Mouse (Mus musculus) common myeloid progenitor, adult 5-6 weeks (primary cell): ENCODE results near the gene Suclg1. TPM values are rescaled to one million over a fixed set of nuclear protein-coding genes. Genes with fewer than 3 reads are reported as not detected.

Source experiments
- ATAC-seq: replicated peaks from 2 replicates; pipeline ENCODE4 v1.8.0; 2016; ENCODE audit warnings: low read depth, mild to moderate bottlenecking, moderate TSS enrichment, inconsistent platforms; ENCODE audit not compliant: poor library complexity, severe bottlenecking
- total RNA-seq: library from RNA; stranded (forward); fragments of 200-1000, 187-1606 nt; gene quantifications from 2 replicates; pipeline ENCODE4 v1.2.3, GENCODE M21; 2017

Gene Suclg1
- total RNA-seq, 1 experiment from 2014 or later: 104 TPM

DNA sequence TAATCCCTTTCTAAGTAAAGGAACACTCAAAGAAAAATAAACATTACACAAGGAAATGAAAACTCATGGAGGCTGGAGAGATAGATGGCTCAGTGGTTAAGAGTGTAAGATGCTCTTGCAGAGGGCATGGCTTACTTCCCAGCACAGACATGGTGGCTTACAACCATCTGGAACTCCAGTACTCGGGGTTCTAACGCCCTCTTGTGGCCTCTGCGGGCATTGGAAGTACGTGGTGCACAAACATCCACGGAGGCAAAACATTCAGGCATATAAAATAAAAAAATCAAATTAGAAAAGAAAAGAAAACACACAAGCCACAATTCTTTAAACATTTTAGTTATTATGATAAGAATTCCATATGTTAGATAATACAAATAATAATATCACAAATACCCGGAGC lies 63.2 kb downstream of the Suclg1 start:
- no peak for ATAC-seq

DNA sequence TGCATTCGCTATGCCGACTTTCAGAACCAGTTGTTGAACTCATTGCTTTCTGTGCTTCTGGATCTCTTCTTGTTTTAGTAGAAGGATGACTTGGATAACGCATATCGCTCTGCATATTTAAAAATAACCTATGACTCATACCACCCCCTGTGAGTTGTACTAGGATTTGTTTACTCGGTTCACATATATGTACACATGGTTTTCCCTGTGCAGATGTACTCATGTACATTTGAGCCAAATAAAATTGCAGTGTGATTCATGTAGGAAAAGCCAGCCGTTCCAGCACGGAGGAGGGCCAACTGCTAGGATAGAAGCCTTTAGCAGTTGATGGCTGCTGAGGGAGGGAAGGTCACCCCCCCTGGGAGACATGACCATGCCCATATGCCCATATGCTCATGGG lies 63.6 kb downstream of the Suclg1 start:
- ATAC-seq: no peak

DNA sequence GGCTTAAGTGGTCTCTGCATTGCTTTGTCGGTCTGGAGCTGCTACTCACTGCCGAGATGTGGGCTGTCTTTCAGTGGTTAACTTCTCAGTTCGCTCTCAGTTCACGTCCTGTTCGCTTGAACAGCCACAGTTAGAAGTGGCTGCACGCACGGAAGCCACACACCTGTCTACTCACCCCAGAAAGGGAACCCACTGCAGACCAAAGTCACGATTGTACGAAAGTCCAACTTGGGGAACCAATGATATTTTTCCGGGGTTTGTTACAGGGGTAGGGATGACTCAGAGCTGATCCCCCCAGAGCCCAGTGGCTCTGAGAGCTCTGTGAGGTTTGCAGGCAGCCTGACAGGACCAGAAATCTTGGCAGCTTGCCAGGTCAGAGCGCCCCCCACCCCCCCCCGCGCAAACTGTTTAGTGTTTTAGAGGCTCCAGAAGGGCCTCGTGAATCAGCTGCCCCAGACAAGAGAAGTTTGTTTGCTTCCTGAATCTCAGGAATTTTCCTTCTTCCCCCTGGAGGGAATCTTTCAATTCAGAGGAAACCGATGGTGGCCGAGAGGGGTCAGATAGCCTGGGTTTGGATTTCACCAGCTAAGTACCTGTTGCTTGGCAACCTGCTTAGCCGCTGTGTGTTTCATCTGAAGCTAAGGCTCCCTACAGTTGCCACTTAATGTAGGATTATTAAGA lies 66.9 kb downstream of the Suclg1 start:
- ATAC-seq: peak; percentile 85

DNA sequence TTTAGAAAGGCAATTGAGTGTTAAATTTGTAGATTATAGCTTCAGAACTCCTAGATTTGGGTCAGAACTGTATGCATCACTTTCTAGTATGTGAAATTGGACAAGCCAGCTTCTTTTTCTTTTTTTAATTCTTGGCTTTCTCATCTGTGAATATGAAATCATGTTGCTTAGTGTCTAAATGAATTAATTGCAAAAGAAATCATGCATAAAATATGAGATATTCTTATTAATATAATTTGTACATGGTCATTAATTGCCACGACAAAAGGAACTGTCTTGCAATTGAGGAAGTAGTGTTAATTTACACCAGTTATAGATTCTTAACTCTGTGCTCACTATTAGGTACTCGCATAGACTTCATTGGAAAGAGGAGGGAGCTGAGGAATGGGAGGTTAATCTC lies 74.1 kb downstream of the Suclg1 start:
- ATAC-seq: no peak

Other genes with a start within 250 kb of the Suclg1 start
- gene Dnah6, start 26.7 kb upstream of the Suclg1 start, total RNA-seq: under 0.01 TPM in 1 of 2 replicates, not detected in the other
- not detected in 2 replicates for gene 4931417E11Rik, start 221.3 kb downstream of the Suclg1 start, total RNA-seq